In genomic region chr13:43191741-43192192, GRCm38 (mm10) we compare ENCODE assay signal across 8 mouse cellular contexts. TPM values are rescaled to one million over a fixed set of nuclear protein-coding genes. Genes with fewer than 3 reads are reported as not detected.
DNase-seq lines count a peak whose midpoint lies in the region; ATAC-seq and TF ChIP-seq lines count a peak whose summit lies in the region.

No protein-coding gene starts in this region.

- no peak for TF ChIP-seq CTCF in forebrain, postnatal 0 days (IDR thresholded peaks at IDR 0.05; ENCODE audit: low read depth)

- H3K27ac ChIP-seq in forebrain, postnatal 0 days (ENCODE audit: low read depth, low read length), result no peak overlapping the region

- no peaks in the 10 kb centered on the region for H3K27me3 ChIP-seq in forebrain, postnatal 0 days (ENCODE audit: insufficient read depth, low read length)

- no peaks in the 10 kb centered on the region for H3K9me3 ChIP-seq in forebrain, postnatal 0 days (ENCODE audit: low read length)

- peak; percentile 85 for DNase-seq in right cerebral cortex, adult 18-20 months
- DNase-seq in right cerebral cortex, postnatal 4 days, result no peak
- DNase-seq in forebrain, postnatal 0 days, result no peak
- peak; percentile 57 for DNase-seq in induced T-regulatory cell, adult 2 months (ENCODE audit: low read depth)
- DNase-seq in lung, postnatal 10 days, result peak; percentile 78
- DNase-seq in right cerebral cortex, postnatal 25 days, result peak; percentile 70
- DNase-seq in thymus, postnatal 10 days (ENCODE audit: low spot score in 2 of 2), result no peak
- no peak for DNase-seq in urinary bladder, postnatal 25 days (ENCODE audit: low spot score)

- no peak for ATAC-seq in forebrain, postnatal 0 days

- peak overlapping the region; percentile 17; the same call in 1 of the 2 replicates for H3K4me2 ChIP-seq in forebrain, postnatal 0 days (ENCODE audit: low read depth)

- 17% methylated on average over 14 of the region's 14 CpGs for WGBS in forebrain, postnatal 0 days

- H3K4me1 ChIP-seq in forebrain, postnatal 0 days (ENCODE audit: insufficient read depth), result no peaks in the 10 kb centered on the region

- no peak overlapping the region for H3K9ac ChIP-seq in forebrain, postnatal 0 days

- no peak overlapping the region for H3K4me3 ChIP-seq in forebrain, postnatal 0 days (ENCODE audit: low read depth, low read length)

- H3K36me3 ChIP-seq in forebrain, postnatal 0 days (ENCODE audit: insufficient read depth), result no peaks in the 10 kb centered on the region

RNA-seq across cellular contexts. Expression of gene Tbc1d7, which starts 20.5 kb away (rescaled TPM):
- 40.0 and 41.6 TPM in 2 replicates for total RNA-seq in forebrain, postnatal 0 days (2014; rRNA removed)
- 69.0 and 84.8 TPM in 2 replicates for polyA plus RNA-seq in forebrain, postnatal 0 days (2015; fragmentation: Nextera tagmentation; extraction: Ambion mirVana)

Comparison
In these comparisons a context has a peak if more than half of its experiments do, and no peak if none do; other contexts are left out.
1. DNase-seq: peak in right cerebral cortex, adult 18-20 months (single experiment), induced T-regulatory cell, adult 2 months (single experiment), lung, postnatal 10 days (single experiment) and right cerebral cortex, postnatal 25 days (single experiment); none in right cerebral cortex, postnatal 4 days (single experiment), forebrain, postnatal 0 days (single experiment), thymus, postnatal 10 days (0 of 2) and urinary bladder, postnatal 25 days (single experiment).